Mouse (Mus musculus) midbrain, embryonic 10.5 days (tissue): ENCODE data around the gene Bclaf3. TPM values are rescaled to one million over a fixed set of nuclear protein-coding genes. Genes with fewer than 3 reads are reported as not detected.
"Not testable (repeated sequence)": the region's sequence is repeated elsewhere in the genome, so short reads cannot be mapped to it uniquely, and the experiment has no call there.

ENCODE experiments used
- DNase-seq: peaks from one replicate; pipeline ENCODE4 v3.0.0-alpha.2; 2017; ENCODE audit warnings: low spot score
- H3K27ac ChIP-seq: fragments of 300-500 bp; sonication (generic); replicated peaks from 2 replicates; pipeline ENCODE4 v1.5.1; 2016; ENCODE audit warnings: mild to moderate bottlenecking
- H3K27me3 ChIP-seq: fragments of 300-500 bp; sonication (generic); 2 replicates; pipeline ENCODE4 v1.6.1; 2016; ENCODE audit warnings: low read depth, mild to moderate bottlenecking; ENCODE audit not compliant: poor library complexity, severe bottlenecking
- H3K36me3 ChIP-seq: fragments of 300-500 bp; sonication (generic); 2 replicates; pipeline ENCODE4 v1.6.1; 2016; ENCODE audit warnings: mild to moderate bottlenecking, moderate library complexity
- H3K4me1 ChIP-seq: fragments of 300-500 bp; sonication (generic); 2 replicates; pipeline ENCODE4 v1.6.1; 2016
- H3K4me3 ChIP-seq: fragments of 300-500 bp; sonication (generic); 2 replicates; pipeline ENCODE4 v1.5.1; 2016; ENCODE audit warnings: mild to moderate bottlenecking, moderate library complexity
- H3K9me3 ChIP-seq: fragments of 300-500 bp; sonication (generic); replicated peaks from 2 replicates; pipeline ENCODE4 v1.6.1; 2016; ENCODE audit warnings: mild to moderate bottlenecking
- WGBS: fragments of 180-500 bp; shearing (Covaris S2); methylation state at CpG from one replicate; pipeline ENCODE4 v1.1.7; 2016; 5-methylcytosine and 5-hydroxymethylcytosine counted together
- polyA plus RNA-seq: library from polyadenylated mRNA; unstranded; fragments of >200 nt; fragmentation: Nextera tagmentation; extraction: Ambion mirVana; gene quantifications from 2 replicates; pipeline ENCODE4 v1.2.1, GENCODE M21; 2016

The Bclaf3 gene
- 23.2 and 27.4 TPM in 2 replicates for polyA plus RNA-seq

DNA sequence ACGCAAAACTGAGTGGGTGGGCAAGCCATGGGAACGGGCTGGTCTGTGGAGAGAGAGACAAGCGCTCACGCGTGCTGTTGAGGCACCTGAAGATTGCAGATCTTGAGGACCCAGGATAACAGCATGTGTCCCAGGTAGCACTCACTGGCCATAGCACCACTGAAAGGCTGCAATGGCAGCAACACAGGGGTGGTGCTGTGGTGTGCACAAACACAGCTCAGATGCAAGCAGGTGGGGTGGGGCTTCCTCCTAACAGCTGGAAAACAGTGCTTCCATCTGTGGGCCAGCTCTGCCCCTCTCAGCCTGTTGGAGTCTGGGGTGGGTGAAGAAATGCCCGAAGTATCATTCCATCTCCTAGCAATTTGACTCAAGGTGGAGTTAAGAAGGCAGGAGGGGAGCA, at the start of gene Bclaf3:
Gene Bclaf3 (plus strand): TSS at position 301 of the 400 bp plus-strand sequence.
- H3K27me3 ChIP-seq, result peaks cover 56% of the 10 kb centered on the region
- WGBS, result 90% methylated on average over 6 of the region's 6 CpGs
- no peak for DNase-seq
- H3K36me3 ChIP-seq, result no peaks in the 10 kb centered on the region
- no peak within 1 kb of the TSS for H3K4me3 ChIP-seq
- no peaks in the 10 kb centered on the region for H3K4me1 ChIP-seq
- H3K27ac ChIP-seq, result no peak within 1 kb of the TSS; the same call in 1 of the 2 replicates
- H3K9me3 ChIP-seq, result no peaks in the 10 kb centered on the region

- not testable (repeated sequence) for H3K36me3 ChIP-seq, H3K9me3 ChIP-seq, H3K4me1 ChIP-seq, H3K4me3 ChIP-seq, H3K27ac ChIP-seq, DNase-seq
- 92% methylated on average over 4 of the region's 4 CpGs for WGBS
- H3K27me3 ChIP-seq, result peaks cover 38% of the 10 kb centered on the region
Measured at GRCm38 (mm10) chrX:159478243-159478940, 48.1 kb upstream of the Bclaf3 start.

- no peak for DNase-seq
- no peaks in the 10 kb centered on the region for H3K4me1 ChIP-seq
- no peaks in the 10 kb centered on the region for H3K9me3 ChIP-seq
- no peak overlapping the region for H3K27ac ChIP-seq
- WGBS, result 87% methylated on average over 1 of the region's 1 CpGs
- no peak overlapping the region for H3K4me3 ChIP-seq
- H3K27me3 ChIP-seq, result peaks cover 71% of the 10 kb centered on the region
- no peaks in the 10 kb centered on the region for H3K36me3 ChIP-seq
Measured at GRCm38 (mm10) chrX:159484247-159484646, 42.2 kb upstream of the Bclaf3 start.

DNA sequence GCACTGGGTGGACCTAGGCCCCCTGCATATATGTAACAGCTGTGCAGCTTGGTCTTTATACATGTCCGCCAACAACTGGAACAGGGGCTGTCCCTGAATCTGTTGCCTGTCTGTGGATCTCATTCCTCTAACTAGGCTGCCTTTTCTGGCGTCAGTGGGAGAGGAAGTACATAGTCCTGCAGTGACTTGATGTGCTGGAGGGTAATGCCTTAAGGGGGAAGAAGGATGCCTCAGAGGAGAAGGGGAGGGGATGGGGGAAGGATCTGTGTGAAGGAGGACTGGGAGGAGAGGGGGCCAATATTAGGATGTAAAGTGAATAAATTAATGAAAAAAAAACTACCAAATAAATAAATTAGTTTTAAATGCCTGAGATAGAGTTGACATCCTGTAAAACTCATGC, 23.3 kb upstream of the Bclaf3 start:
- H3K4me3 ChIP-seq, result no peak overlapping the region
- DNase-seq, result no peak
- WGBS, result 58% methylated on average over 2 of the region's 2 CpGs
- H3K27ac ChIP-seq, result no peak overlapping the region
- no peaks in the 10 kb centered on the region for H3K4me1 ChIP-seq
- no peaks in the 10 kb centered on the region for H3K9me3 ChIP-seq
- peaks cover 39% of the 10 kb centered on the region for H3K27me3 ChIP-seq
- H3K36me3 ChIP-seq, result no peaks in the 10 kb centered on the region

DNA sequence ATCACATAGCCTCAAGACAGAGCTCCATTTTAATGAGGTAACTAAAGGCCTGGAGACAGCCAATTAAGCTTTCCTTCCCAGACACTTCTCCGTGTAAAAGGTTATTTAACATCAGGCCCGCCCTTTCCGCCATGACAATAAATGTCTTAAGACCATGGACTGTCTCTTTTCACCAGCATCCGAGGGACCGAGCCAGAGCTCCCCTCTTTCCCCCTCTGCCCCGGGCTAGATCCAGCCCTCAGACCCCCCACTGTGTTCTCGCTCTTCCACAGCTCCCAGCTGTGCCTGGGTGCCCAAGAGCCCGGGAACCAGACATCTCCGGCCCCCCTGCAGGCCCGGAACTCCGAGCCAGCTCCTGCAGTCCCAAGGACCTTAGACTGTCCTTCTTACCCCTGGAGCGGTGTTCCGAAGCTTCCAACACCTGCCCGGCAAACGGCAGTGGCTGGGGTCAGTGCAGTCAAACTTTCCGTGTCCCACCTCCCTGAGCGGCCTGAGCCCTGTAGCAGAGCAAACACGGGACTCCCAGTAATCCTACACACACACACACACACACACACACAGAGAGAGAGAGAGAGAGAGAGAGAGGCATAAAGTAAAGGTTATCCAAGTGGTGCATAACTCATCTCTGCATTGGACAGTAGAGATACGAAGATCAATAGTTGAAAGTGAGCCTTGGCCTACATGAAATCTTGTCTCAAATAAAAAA, 18.0 kb upstream of the Bclaf3 start:
- no peak for DNase-seq
- Histone ChIP-seq H3K36me3 (no peaks in the 10 kb centered on the region), H3K9me3 (no peaks in the 10 kb centered on the region), H3K4me1 (no peaks in the 10 kb centered on the region), H3K27me3 (peaks cover 53% of the 10 kb centered on the region), H3K27ac (no peak overlapping the region), H3K4me3 (no peak overlapping the region)
- 68% methylated on average over 19 of the region's 19 CpGs for WGBS

- Histone ChIP-seq H3K4me1 (no peaks in the 10 kb centered on the region), H3K9me3 (no peaks in the 10 kb centered on the region), H3K27me3 (peaks cover 59% of the 10 kb centered on the region), H3K36me3 (no peaks in the 10 kb centered on the region), H3K4me3 (no peak overlapping the region), H3K27ac (no peak overlapping the region)
- DNase-seq, result no peak
- 80% methylated on average over 4 of the region's 4 CpGs for WGBS
Measured at GRCm38 (mm10) chrX:159509042-159509441, 17.4 kb upstream of the Bclaf3 start.

GRCm38 (mm10) chrX:159509847-159510715, 16.4 kb upstream of the Bclaf3 start:
- no peak overlapping the region for H3K27ac ChIP-seq
- no peak for DNase-seq
- no peaks in the 10 kb centered on the region for H3K9me3 ChIP-seq
- WGBS, result 79% methylated on average over 19 of the region's 19 CpGs
- H3K4me3 ChIP-seq, result no peak overlapping the region
- peaks cover 59% of the 10 kb centered on the region for H3K27me3 ChIP-seq
- H3K4me1 ChIP-seq, result no peaks in the 10 kb centered on the region
- H3K36me3 ChIP-seq, result no peaks in the 10 kb centered on the region

GRCm38 (mm10) chrX:159510716-159511051, 15.8 kb upstream of the Bclaf3 start:
- no peaks in the 10 kb centered on the region for H3K9me3 ChIP-seq

GRCm38 (mm10) chrX:159515599-159515998, 10.9 kb upstream of the Bclaf3 start:
- Histone ChIP-seq H3K36me3 (no peaks in the 10 kb centered on the region), H3K27me3 (peaks cover 66% of the 10 kb centered on the region), H3K4me3 (no peak overlapping the region), H3K27ac (no peak overlapping the region), H3K4me1 (no peaks in the 10 kb centered on the region), H3K9me3 (no peaks in the 10 kb centered on the region)
- no peak for DNase-seq
- 92% methylated on average over 6 of the region's 6 CpGs for WGBS

More at GRCm38 (mm10) chrX:159510716-159511051, 15.8 kb upstream of the Bclaf3 start:
- no peak for DNase-seq
- H3K27ac ChIP-seq, result no peak overlapping the region
- H3K36me3 ChIP-seq, result no peaks in the 10 kb centered on the region
- 74% methylated on average over 9 of the region's 9 CpGs for WGBS
- no peaks in the 10 kb centered on the region for H3K4me1 ChIP-seq
- H3K4me3 ChIP-seq, result no peak overlapping the region
- H3K27me3 ChIP-seq, result peaks cover 54% of the 10 kb centered on the region

DNA sequence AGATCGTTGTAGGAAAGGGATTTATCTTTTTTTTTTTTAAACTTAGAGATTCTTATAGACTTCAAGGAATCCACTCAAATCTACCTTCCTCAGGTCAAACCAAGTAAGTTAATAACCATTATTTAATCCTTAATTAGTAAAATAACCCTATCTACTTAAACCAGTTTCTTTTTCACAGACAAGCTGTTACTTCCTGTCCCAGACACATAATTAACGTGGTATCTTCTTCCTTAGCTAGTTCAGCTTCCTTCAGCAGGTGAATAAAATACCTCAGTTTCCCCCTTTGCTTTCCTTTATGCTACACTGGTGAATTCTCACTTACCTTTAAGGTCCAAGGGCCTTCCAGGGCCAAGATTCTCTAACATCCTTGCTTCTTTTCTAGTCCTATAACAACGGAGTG, 4.7 kb upstream of the Bclaf3 start:
- H3K27ac ChIP-seq, result no peak overlapping the region
- DNase-seq, result no peak
- H3K36me3 ChIP-seq, result no peaks in the 10 kb centered on the region
- peaks cover 53% of the 10 kb centered on the region for H3K27me3 ChIP-seq
- WGBS, result 71% methylated on average over 3 of the region's 3 CpGs
- H3K4me3 ChIP-seq, result no peak overlapping the region
- no peaks in the 10 kb centered on the region for H3K9me3 ChIP-seq
- no peaks in the 10 kb centered on the region for H3K4me1 ChIP-seq

DNA sequence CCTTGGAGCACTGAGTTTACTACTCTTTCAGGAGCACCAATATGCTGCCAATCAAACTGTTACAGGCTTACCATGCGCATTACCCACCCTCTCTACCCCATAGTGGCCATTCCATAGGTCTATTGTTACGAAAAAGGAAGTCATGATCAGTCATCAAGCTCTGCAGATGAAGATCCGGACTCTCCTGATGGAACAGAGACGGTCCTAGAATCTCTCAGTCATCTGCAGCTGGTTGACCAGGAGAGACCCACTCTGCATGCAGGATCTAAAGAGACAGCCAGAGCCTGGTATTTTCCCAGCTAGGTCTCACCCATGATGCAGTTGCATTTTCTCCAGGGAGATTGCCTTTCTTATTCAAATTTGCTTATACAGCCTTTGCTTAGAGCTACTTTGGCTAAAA, 3.8 kb upstream of the Bclaf3 start:
- Histone ChIP-seq H3K27ac (no peak overlapping the region), H3K36me3 (no peaks in the 10 kb centered on the region), H3K4me3 (no peak overlapping the region), H3K27me3 (peaks cover 62% of the 10 kb centered on the region), H3K4me1 (no peaks in the 10 kb centered on the region), H3K9me3 (no peaks in the 10 kb centered on the region)
- WGBS, result 78% methylated on average over 4 of the region's 4 CpGs
- no peak for DNase-seq

- 10% methylated on average over 38 of the region's 38 CpGs for WGBS
- H3K4me3 ChIP-seq, result peak overlapping the region; percentile 71
- peak overlapping the region; percentile 91 for H3K27ac ChIP-seq
- H3K9me3 ChIP-seq, result no peaks in the 10 kb centered on the region
- H3K36me3 ChIP-seq, result no peaks in the 10 kb centered on the region
- peak; percentile 97 for DNase-seq
- peaks cover 4% of the 10 kb centered on the region; the same call in 1 of the 2 replicates for H3K4me1 ChIP-seq
- H3K27me3 ChIP-seq, result peaks cover 42% of the 10 kb centered on the region
Measured at GRCm38 (mm10) chrX:159532427-159532810, 5.9 kb downstream of the Bclaf3 start.
